Mouse (Mus musculus) brain, adult 10 weeks (tissue): Measurements from ENCODE around the gene Vti1b. TPM values are rescaled to one million over a fixed set of nuclear protein-coding genes. Genes with fewer than 3 reads are reported as not detected.

Experiments used
- polyA plus RNA-seq: library from polyadenylated mRNA; stranded (reverse); fragments of 350-450 nt; fragmentation: Illumina TruSeq; extraction: RNeasy Lipid Tissue Mini Kit (QIAGEN cat#74804); gene quantifications from one replicate; pipeline ENCODE4 v1.2.3, GENCODE M21; 2015; ENCODE audit warnings: low read depth, low replicate concordance

The Vti1b gene
- 318 TPM for polyA plus RNA-seq

GRCm38 (mm10) chr12:79172019-79172941, at the start of gene Vti1b:
TSS of gene Vti1b (minus strand) at chr12:79172667.

DNA sequence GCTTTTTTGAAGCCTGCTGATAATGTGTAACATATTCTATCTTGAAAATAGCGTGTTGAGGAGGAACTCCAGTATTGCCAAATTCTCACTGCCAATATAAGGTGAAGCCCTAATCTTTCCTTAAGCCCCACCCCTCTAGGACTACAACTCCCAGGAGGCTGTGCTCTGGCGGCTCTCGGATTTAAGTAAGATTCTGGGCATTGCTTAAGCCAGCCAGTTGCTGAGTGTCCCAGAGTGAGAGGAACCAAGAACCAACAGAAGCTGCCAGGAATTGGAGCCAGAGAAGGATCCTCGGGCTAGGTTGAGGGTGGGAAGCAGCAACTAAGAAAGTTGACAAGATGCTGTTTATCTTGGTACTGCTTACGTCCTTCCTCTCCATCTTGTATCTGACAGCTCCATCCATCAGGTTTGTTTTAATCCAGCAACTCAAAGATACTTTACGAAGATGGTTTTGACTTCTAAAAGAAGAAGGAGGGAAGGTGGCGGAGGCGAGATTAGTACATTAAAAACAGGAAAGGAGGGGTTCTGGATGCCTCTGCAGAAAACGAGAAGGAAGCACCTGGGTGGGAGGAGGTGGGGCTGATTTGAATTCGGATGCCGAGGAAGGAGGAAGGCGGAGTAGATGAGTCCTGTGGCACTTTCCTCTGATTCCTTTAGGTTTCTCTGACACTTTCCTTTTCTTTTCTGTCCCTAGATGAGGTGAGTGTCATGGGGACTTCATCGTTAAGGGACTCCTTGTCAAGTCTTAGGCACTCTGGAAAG, 36.4 kb upstream of the Vti1b start, which contains the start of gene Rdh12:
Gene Rdh12 (plus strand): TSS at position 212 of the 762 bp plus-strand sequence.

DNA sequence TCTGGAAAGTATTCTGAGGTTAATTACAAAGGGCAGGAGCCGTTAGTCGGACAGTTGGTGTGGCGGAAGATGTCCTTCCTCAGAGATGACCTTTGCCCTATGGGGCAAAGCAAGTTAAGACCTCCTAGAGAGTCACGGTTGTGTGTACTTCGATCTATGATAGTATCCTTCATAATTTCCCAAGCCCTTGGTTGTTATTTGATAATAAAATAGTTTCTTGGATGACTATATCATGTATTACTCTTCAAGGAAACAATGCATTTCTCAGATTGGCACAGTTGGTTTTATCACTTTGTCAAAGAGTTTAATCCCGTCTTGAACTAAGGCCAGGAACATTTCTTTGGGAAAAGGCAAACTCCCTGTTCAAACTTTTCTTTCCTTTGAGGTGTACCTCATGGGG, 19.7 kb upstream of the Vti1b start, which contains the start of gene Rdh11:
Gene Rdh11 (minus strand): TSS at position 101 of the 400 bp plus-strand sequence.

GRCm38 (mm10) chr12:79130299-79131177, 41.9 kb downstream of the Vti1b start, which contains the start of gene Arg2:
TSS of gene Arg2 (plus strand) at chr12:79130777.

Other genes with a start within 250 kb of the Vti1b start
- 25.4 TPM for gene Tmem229b, start 165.0 kb downstream of the Vti1b start, polyA plus RNA-seq
- 22.3 TPM for gene Plekhh1, start 143.5 kb downstream of the Vti1b start, polyA plus RNA-seq
- gene Pigh, start 83.0 kb downstream of the Vti1b start, polyA plus RNA-seq: 14.8 TPM
- 6.6 TPM for gene Arg2, start 41.9 kb downstream of the Vti1b start, polyA plus RNA-seq
- 29.8 TPM for gene Rdh11, start 19.6 kb upstream of the Vti1b start, polyA plus RNA-seq
- 3.0 TPM for gene Rdh12, start 36.2 kb upstream of the Vti1b start, polyA plus RNA-seq
- 11.3 TPM for gene Zfyve26, start 123.6 kb upstream of the Vti1b start, polyA plus RNA-seq
- 0.40 TPM for gene Rad51b, start 124.6 kb upstream of the Vti1b start, polyA plus RNA-seq